Mouse (Mus musculus) embryonic facial prominence, embryonic 12.5 days (tissue): ENCODE measurements at regions not wholly inside any gene's neighbourhood (a gene's known extent, or its start where the extent isn't known, plus 50 kb on each side); places are given as distances from the start of the nearest gene placed in this dataset.

Experiments
- ATAC-seq: fragments of 200-750 bp; cut with Nextera tagmentation; 2 replicates; pipeline ENCODE4 v1.8.0; 2017; ENCODE audit not compliant: insufficient number of reproducible peaks, insufficient read depth, low FRiP score, low TSS enrichment
- H3K27ac ChIP-seq: fragments of 300-500 bp; sonication (generic); 2 replicates; pipeline ENCODE4 v1.5.1; 2016; ENCODE audit warnings: mild to moderate bottlenecking
- H3K27me3 ChIP-seq: fragments of 300-500 bp; sonication (generic); 2 replicates; pipeline ENCODE4 v1.6.1; 2016; ENCODE audit warnings: mild to moderate bottlenecking, moderate library complexity
- H3K36me3 ChIP-seq: fragments of 300-500 bp; sonication (generic); 2 replicates; pipeline ENCODE4 v1.6.1; 2016; ENCODE audit warnings: mild to moderate bottlenecking
- H3K4me1 ChIP-seq: fragments of 300-500 bp; sonication (generic); 2 replicates; pipeline ENCODE4 v1.6.1; 2016
- H3K4me2 ChIP-seq: fragments of 300-500 bp; sonication (generic); replicated peaks from 2 replicates; pipeline ENCODE4 v1.6.1; 2016; ENCODE audit warnings: mild to moderate bottlenecking, moderate library complexity
- H3K4me3 ChIP-seq: fragments of 300-500 bp; sonication (generic); 2 replicates; pipeline ENCODE4 v1.5.1; 2016; ENCODE audit warnings: mild to moderate bottlenecking
- H3K9ac ChIP-seq: fragments of 300-500 bp; sonication (generic); 2 replicates; pipeline ENCODE4 v1.6.1; 2016; ENCODE audit warnings: mild to moderate bottlenecking, moderate library complexity
- H3K9me3 ChIP-seq: fragments of 300-500 bp; sonication (generic); 2 replicates; pipeline ENCODE4 v1.6.1; 2016; ENCODE audit warnings: mild to moderate bottlenecking, moderate library complexity
- WGBS: fragments of 180-500 bp; shearing (Covaris S2); methylation state at CpG from one replicate; pipeline ENCODE4 v1.1.7; 2016; 5-methylcytosine and 5-hydroxymethylcytosine counted together

- H3K27ac ChIP-seq: no peak overlapping the region
- no peaks in the 10 kb centered on the region for H3K27me3 ChIP-seq
- no peaks in the 10 kb centered on the region for H3K4me1 ChIP-seq
- H3K36me3 ChIP-seq: no peaks in the 10 kb centered on the region
- WGBS: 62% methylated on average over 6 of the region's 6 CpGs
- ATAC-seq: peak; percentile 75; the same call in 1 of the 2 replicates
- no peaks in the 10 kb centered on the region for H3K9me3 ChIP-seq
- H3K4me3 ChIP-seq: no peak overlapping the region
- no peak overlapping the region for H3K4me2 ChIP-seq
- no peak overlapping the region for H3K9ac ChIP-seq
Observed at GRCm38 (mm10) chr10:66558097-66558840, 537.7 kb upstream of the Jmjd1c start.

DNA sequence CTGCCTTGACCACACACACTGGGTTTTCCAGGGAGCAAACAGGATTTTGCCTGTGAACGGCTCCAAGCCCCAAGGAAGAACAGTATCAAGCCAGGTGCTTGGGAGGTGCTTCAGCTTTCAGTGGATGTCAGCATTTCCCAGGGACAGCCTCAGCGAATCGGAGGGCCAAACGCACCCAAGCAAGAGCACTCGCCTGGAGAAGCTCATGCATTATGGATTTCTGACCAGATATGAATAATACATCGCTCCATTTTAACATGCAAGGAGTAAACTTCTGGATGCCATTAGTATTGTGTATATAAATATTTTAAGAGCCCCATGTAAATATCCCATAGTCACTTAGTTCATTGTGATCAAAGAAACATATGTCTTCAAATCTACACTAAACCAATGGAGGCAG, 530.6 kb upstream of the Jmjd1c start:
- H3K9me3 ChIP-seq: no peaks in the 10 kb centered on the region
- no peak overlapping the region for H3K9ac ChIP-seq
- H3K4me2 ChIP-seq: no peak overlapping the region
- no peak overlapping the region for H3K27ac ChIP-seq
- no peaks in the 10 kb centered on the region for H3K36me3 ChIP-seq
- 77% methylated on average over 6 of the region's 6 CpGs for WGBS
- H3K4me3 ChIP-seq: no peak overlapping the region
- no peaks in the 10 kb centered on the region for H3K4me1 ChIP-seq
- ATAC-seq: no peak
- no peaks in the 10 kb centered on the region for H3K27me3 ChIP-seq

- WGBS: 51% methylated on average over 10 of the region's 10 CpGs
- ATAC-seq: no peak
- Histone ChIP-seq H3K4me2 (no peak overlapping the region), H3K27me3 (no peaks in the 10 kb centered on the region), H3K9ac (no peak overlapping the region), H3K9me3 (no peaks in the 10 kb centered on the region), H3K4me3 (no peak overlapping the region), H3K27ac (no peak overlapping the region), H3K4me1 (no peaks in the 10 kb centered on the region), H3K36me3 (no peaks in the 10 kb centered on the region)
Observed at GRCm38 (mm10) chr10:66574846-66575535, 520.9 kb upstream of the Jmjd1c start.

GRCm38 (mm10) chr10:66593001-66593400, 502.9 kb upstream of the Jmjd1c start:
- ATAC-seq: no peak
- no peak overlapping the region for H3K4me3 ChIP-seq
- no peaks in the 10 kb centered on the region for H3K9me3 ChIP-seq
- H3K27ac ChIP-seq: no peak overlapping the region
- no peaks in the 10 kb centered on the region for H3K27me3 ChIP-seq
- H3K4me2 ChIP-seq: no peak overlapping the region
- H3K4me1 ChIP-seq: no peaks in the 10 kb centered on the region
- no peak overlapping the region for H3K9ac ChIP-seq
- H3K36me3 ChIP-seq: no peaks in the 10 kb centered on the region
- WGBS: 54% methylated on average over 3 of the region's 3 CpGs

GRCm38 (mm10) chr10:66593506-66593905, 502.4 kb upstream of the Jmjd1c start:
- Histone ChIP-seq H3K27ac (no peak overlapping the region), H3K9me3 (no peaks in the 10 kb centered on the region), H3K4me3 (no peak overlapping the region), H3K27me3 (no peaks in the 10 kb centered on the region), H3K4me2 (no peak overlapping the region), H3K4me1 (no peaks in the 10 kb centered on the region), H3K36me3 (no peaks in the 10 kb centered on the region), H3K9ac (no peak overlapping the region)
- WGBS: 72% methylated on average over 6 of the region's 6 CpGs
- no peak for ATAC-seq

GRCm38 (mm10) chr10:66597952-66598351, 498.0 kb upstream of the Jmjd1c start:
- no peak overlapping the region for H3K4me2 ChIP-seq
- no peak overlapping the region for H3K4me3 ChIP-seq
- no peak overlapping the region for H3K9ac ChIP-seq
- no peaks in the 10 kb centered on the region for H3K4me1 ChIP-seq
- ATAC-seq: no peak
- no peaks in the 10 kb centered on the region for H3K9me3 ChIP-seq
- no peaks in the 10 kb centered on the region for H3K36me3 ChIP-seq
- no peak overlapping the region for H3K27ac ChIP-seq
- WGBS: 89% methylated on average over 4 of the region's 4 CpGs
- H3K27me3 ChIP-seq: no peaks in the 10 kb centered on the region

- H3K4me2 ChIP-seq: no peak overlapping the region
- WGBS: 68% methylated on average over 3 of the region's 3 CpGs
- H3K4me1 ChIP-seq: no peaks in the 10 kb centered on the region
- no peaks in the 10 kb centered on the region for H3K9me3 ChIP-seq
- no peak overlapping the region for H3K27ac ChIP-seq
- H3K27me3 ChIP-seq: no peaks in the 10 kb centered on the region
- H3K36me3 ChIP-seq: no peaks in the 10 kb centered on the region
- no peak for ATAC-seq
- no peak overlapping the region for H3K4me3 ChIP-seq
- no peak overlapping the region for H3K9ac ChIP-seq
Observed at GRCm38 (mm10) chr10:66607141-66607540, 488.8 kb upstream of the Jmjd1c start.

GRCm38 (mm10) chr10:66616280-66616679, 479.6 kb upstream of the Jmjd1c start:
- 72% methylated on average over 3 of the region's 3 CpGs for WGBS
- Histone ChIP-seq H3K36me3 (no peaks in the 10 kb centered on the region), H3K4me1 (no peaks in the 10 kb centered on the region), H3K4me3 (no peak overlapping the region), H3K9me3 (no peaks in the 10 kb centered on the region), H3K27me3 (no peaks in the 10 kb centered on the region), H3K4me2 (no peak overlapping the region), H3K9ac (no peak overlapping the region), H3K27ac (no peak overlapping the region)
- no peak for ATAC-seq

DNA sequence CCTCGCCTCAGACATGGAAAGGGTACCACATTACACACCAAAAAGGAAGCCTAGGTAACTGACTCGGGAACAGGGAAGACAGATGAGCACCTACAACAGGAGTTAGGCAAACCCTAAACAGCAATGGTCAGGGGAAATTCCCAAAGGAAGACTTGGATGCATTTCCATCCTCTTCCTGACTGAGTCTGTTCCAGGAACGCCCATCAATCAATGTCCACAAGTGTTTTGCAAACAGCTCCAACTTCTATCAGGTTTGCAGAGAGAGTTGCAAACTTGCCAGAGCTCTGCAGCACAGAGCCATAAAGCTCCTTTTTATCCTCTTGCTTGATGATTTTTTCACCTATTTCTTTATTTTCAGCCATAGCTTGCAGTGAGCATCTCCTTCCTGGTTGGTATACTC, 464.9 kb upstream of the Jmjd1c start:
- no peaks in the 10 kb centered on the region for H3K4me1 ChIP-seq
- no peak overlapping the region for H3K4me3 ChIP-seq
- 80% methylated on average over 3 of the region's 3 CpGs for WGBS
- H3K9me3 ChIP-seq: no peaks in the 10 kb centered on the region
- no peak for ATAC-seq
- H3K9ac ChIP-seq: no peak overlapping the region
- H3K27ac ChIP-seq: no peak overlapping the region
- H3K36me3 ChIP-seq: no peaks in the 10 kb centered on the region
- H3K4me2 ChIP-seq: no peak overlapping the region
- no peaks in the 10 kb centered on the region for H3K27me3 ChIP-seq

GRCm38 (mm10) chr10:66640890-66641847, 454.8 kb upstream of the Jmjd1c start:
- no peaks in the 10 kb centered on the region for H3K27me3 ChIP-seq
- no peak for ATAC-seq
- no peak overlapping the region for H3K9ac ChIP-seq
- no peaks in the 10 kb centered on the region for H3K36me3 ChIP-seq
- H3K4me2 ChIP-seq: no peak overlapping the region
- H3K4me1 ChIP-seq: no peaks in the 10 kb centered on the region
- WGBS: 68% methylated on average over 24 of the region's 24 CpGs
- no peak overlapping the region for H3K4me3 ChIP-seq
- no peaks in the 10 kb centered on the region for H3K9me3 ChIP-seq
- no peak overlapping the region for H3K27ac ChIP-seq

DNA sequence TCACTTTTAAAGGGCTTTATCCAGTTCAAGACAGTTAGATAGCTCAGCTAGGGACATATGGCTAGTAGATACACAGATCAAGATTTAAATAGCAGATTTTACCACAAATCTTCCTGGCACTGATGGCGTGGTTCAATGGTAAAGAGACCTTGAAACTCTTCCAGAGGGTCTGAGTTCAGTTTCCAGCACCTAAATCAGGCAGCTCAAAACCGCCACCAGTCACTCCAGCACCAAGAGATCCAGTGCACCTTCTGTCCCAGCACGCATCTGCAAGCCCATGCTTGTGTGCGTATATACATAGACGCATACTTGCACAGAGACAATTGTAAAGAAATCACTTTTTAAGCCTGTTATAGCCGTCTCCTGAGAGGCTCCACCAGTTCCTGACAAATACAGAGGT, 454.0 kb upstream of the Jmjd1c start:
- no peaks in the 10 kb centered on the region for H3K4me1 ChIP-seq
- H3K36me3 ChIP-seq: no peaks in the 10 kb centered on the region
- ATAC-seq: no peak
- WGBS: 90% methylated on average over 6 of the region's 6 CpGs
- no peaks in the 10 kb centered on the region for H3K27me3 ChIP-seq
- no peak overlapping the region for H3K27ac ChIP-seq
- no peak overlapping the region for H3K9ac ChIP-seq
- H3K4me3 ChIP-seq: no peak overlapping the region
- no peak overlapping the region for H3K4me2 ChIP-seq
- no peaks in the 10 kb centered on the region for H3K9me3 ChIP-seq
